Mouse (Mus musculus) frontal cortex, adult 2 months (tissue): ENCODE data around the gene Krtap5-2. TPM values are rescaled to one million over a fixed set of nuclear protein-coding genes. Genes with fewer than 3 reads are reported as not detected.
A peak's percentile ranks its signal among the peaks of the same experiment; 100 is the strongest.
"Not testable (repeated sequence)": the region's sequence is repeated elsewhere in the genome, so short reads cannot be mapped to it uniquely, and the experiment has no call there.

Source experiments
- DNase-seq, 2 experiments: peaks; one replicate each; pipeline ENCODE4 v3.0.0; 2022; ENCODE audit warnings: low spot score in 1 of 2; ENCODE audit errors: extremely low spot score in 1 of 2
- polyA plus RNA-seq: library from polyadenylated mRNA; depleted of rRNA; stranded (reverse); fragments of >200 nt; gene quantifications from 2 replicates; pipeline ENCODE4 v1.2.3, GENCODE M21; 2012; rRNA removed

Gene Krtap5-2
- polyA plus RNA-seq, 1 experiment = not detected

GRCm38 (mm10) chr7:142143506-142144010 lies 32.2 kb downstream of the Krtap5-2 start:
- not testable (repeated sequence) for DNase-seq

- no peak for DNase-seq
Observed at GRCm38 (mm10) chr7:142140696-142141095, 35.1 kb downstream of the Krtap5-2 start.

GRCm38 (mm10) chr7:142135934-142136333 lies 39.9 kb downstream of the Krtap5-2 start, which contains the start of gene Gm39115:
Gene Gm39115 (minus strand): TSS chr7:142136034.
- DNase-seq = not testable (repeated sequence)

GRCm38 (mm10) chr7:142134206-142134995 lies 41.4 kb downstream of the Krtap5-2 start:
- peak in 1 of 2 experiments; percentile 44 for DNase-seq

- DNase-seq = no peak
Observed at GRCm38 (mm10) chr7:142128843-142129242, 47.0 kb downstream of the Krtap5-2 start.

Other genes starting within 250 kb of the Krtap5-2 start
- gene Brsk2, start 226.3 kb downstream of the Krtap5-2 start, polyA plus RNA-seq = 115 and 121 TPM in 2 replicates
- 42.2 and 42.9 TPM in 2 replicates for gene Mob2, start 114.9 kb downstream of the Krtap5-2 start, polyA plus RNA-seq
- 110 and 114 TPM in 2 replicates for gene Dusp8, start 80.2 kb downstream of the Krtap5-2 start, polyA plus RNA-seq
- gene Gm45618, start 55.3 kb downstream of the Krtap5-2 start, polyA plus RNA-seq = not detected in 2 replicates
- gene Gm39115, start 40.0 kb downstream of the Krtap5-2 start, polyA plus RNA-seq = not detected in 2 replicates
- gene Gm45337, start 31.4 kb downstream of the Krtap5-2 start, polyA plus RNA-seq = not detected in 2 replicates
- not detected in 2 replicates for gene Gm29735, start 18.9 kb downstream of the Krtap5-2 start, polyA plus RNA-seq
- not detected in 2 replicates for gene Gm4553, start 10.3 kb downstream of the Krtap5-2 start, polyA plus RNA-seq
- not detected in 2 replicates for gene Gm10153, start 14.4 kb upstream of the Krtap5-2 start, polyA plus RNA-seq
- 0.06 and 0.13 TPM in 2 replicates for gene Krtap5-3, start 25.4 kb upstream of the Krtap5-2 start, polyA plus RNA-seq
- gene Gm7579, start 35.9 kb upstream of the Krtap5-2 start, polyA plus RNA-seq = not detected in 2 replicates
- not detected in 2 replicates for gene Krtap5-5, start 54.0 kb upstream of the Krtap5-2 start, polyA plus RNA-seq
- gene Gm40460, start 65.1 kb upstream of the Krtap5-2 start, polyA plus RNA-seq = not detected in 2 replicates
- gene Gm2431, start 82.3 kb upstream of the Krtap5-2 start, polyA plus RNA-seq = not detected in 2 replicates
- not detected in 2 replicates for gene Gm4559, start 98.4 kb upstream of the Krtap5-2 start, polyA plus RNA-seq
- 0.21 TPM in 1 of 2 replicates, not detected in the other for gene Krtap5-1, start 121.1 kb upstream of the Krtap5-2 start, polyA plus RNA-seq
- not detected in 2 replicates for gene Krtap5-4, start 127.5 kb upstream of the Krtap5-2 start, polyA plus RNA-seq
- gene Ifitm10, start 197.7 kb upstream of the Krtap5-2 start, polyA plus RNA-seq = 36.7 and 45.5 TPM in 2 replicates
- 0.17 and 0.40 TPM in 2 replicates for gene Gm49369, start 206.7 kb upstream of the Krtap5-2 start, polyA plus RNA-seq
- 383 and 391 TPM in 2 replicates for gene Ctsd, start 212.0 kb upstream of the Krtap5-2 start, polyA plus RNA-seq